Mouse (Mus musculus) midbrain, embryonic 15.5 days (tissue): ENCODE results near the gene Myl4. TPM values are rescaled to one million over a fixed set of nuclear protein-coding genes. Genes with fewer than 3 reads are reported as not detected.

Experiments
- ATAC-seq: fragments of 200-750 bp; cut with Nextera tagmentation; replicated peaks from 2 replicates; pipeline ENCODE4 v1.8.0; 2017; ENCODE audit warnings: moderate TSS enrichment
- H3K27ac ChIP-seq: fragments of 300-500 bp; sonication (generic); 2 replicates; pipeline ENCODE4 v1.5.1; 2015; ENCODE audit warnings: mild to moderate bottlenecking, inconsistent platforms
- H3K27me3 ChIP-seq: fragments of 300-500 bp; sonication (generic); replicated peaks from 2 replicates; pipeline ENCODE4 v1.6.1; 2015; ENCODE audit warnings: inconsistent platforms
- H3K36me3 ChIP-seq: fragments of 300-500 bp; sonication (generic); replicated peaks from 2 replicates; pipeline ENCODE4 v1.6.1; 2015; ENCODE audit warnings: inconsistent platforms
- H3K4me1 ChIP-seq: fragments of 300-500 bp; sonication (generic); 2 replicates; pipeline ENCODE4 v1.6.1; 2015; ENCODE audit warnings: inconsistent platforms
- H3K4me2 ChIP-seq: fragments of 300-500 bp; sonication (generic); 2 replicates; pipeline ENCODE4 v1.6.1; 2015; ENCODE audit warnings: inconsistent platforms, mild to moderate bottlenecking, moderate library complexity
- H3K4me3 ChIP-seq: fragments of 300-500 bp; sonication (generic); 2 replicates; pipeline ENCODE4 v1.5.1; 2015; ENCODE audit warnings: mild to moderate bottlenecking, inconsistent platforms
- H3K9ac ChIP-seq: fragments of 300-500 bp; sonication (generic); 2 replicates; pipeline ENCODE4 v1.6.1; 2015; ENCODE audit warnings: mild to moderate bottlenecking, inconsistent platforms
- H3K9me3 ChIP-seq: fragments of 300-500 bp; sonication (generic); 2 replicates; pipeline ENCODE4 v1.6.1; 2016; ENCODE audit warnings: inconsistent platforms
- WGBS: fragments of 180-500 bp; shearing (Covaris S2); methylation state at CpG from one replicate; pipeline ENCODE4 v1.1.7; 2015; ENCODE audit warnings: mixed read lengths; 5-methylcytosine and 5-hydroxymethylcytosine counted together
- polyA plus RNA-seq: library from polyadenylated mRNA; unstranded; fragments of >200 nt; fragmentation: Nextera tagmentation; extraction: Ambion mirVana; gene quantifications from 2 replicates; pipeline ENCODE4 v1.2.1, GENCODE M21; 2015

Myl4 gene
- polyA plus RNA-seq, 1 experiment from 2014 or later = 2.6 TPM

- no peak overlapping the region for H3K27ac ChIP-seq
- 48% methylated on average over 10 of the region's 10 CpGs for WGBS
- H3K36me3 ChIP-seq = no peaks in the 10 kb centered on the region
- H3K27me3 ChIP-seq = no peaks in the 10 kb centered on the region
- H3K4me1 ChIP-seq = peaks cover under 1% of the 10 kb centered on the region; the same call in 1 of the 2 replicates
- H3K9ac ChIP-seq = no peak overlapping the region
- ATAC-seq = no peak
- H3K9me3 ChIP-seq = no peaks in the 10 kb centered on the region
- H3K4me3 ChIP-seq = no peak overlapping the region
- H3K4me2 ChIP-seq = no peak overlapping the region
Measured at GRCm38 (mm10) chr11:104576772-104577612, 26.5 kb downstream of the Myl4 start.

GRCm38 (mm10) chr11:104578074-104578473, 27.6 kb downstream of the Myl4 start:
- no peak overlapping the region for H3K4me3 ChIP-seq
- no peak overlapping the region for H3K9ac ChIP-seq
- H3K27me3 ChIP-seq = no peaks in the 10 kb centered on the region
- no peak overlapping the region for H3K27ac ChIP-seq
- H3K36me3 ChIP-seq = no peaks in the 10 kb centered on the region
- H3K9me3 ChIP-seq = no peaks in the 10 kb centered on the region
- no peak for ATAC-seq
- no peak overlapping the region for H3K4me2 ChIP-seq
- peaks cover 2% of the 10 kb centered on the region; the same call in 1 of the 2 replicates for H3K4me1 ChIP-seq
- WGBS = 66% methylated on average over 5 of the region's 5 CpGs

- no peak for ATAC-seq
- 92% methylated on average over 9 of the region's 9 CpGs for WGBS
- H3K4me1 ChIP-seq = peaks cover 2% of the 10 kb centered on the region; the same call in 1 of the 2 replicates
Measured at GRCm38 (mm10) chr11:104579084-104579483, 28.6 kb downstream of the Myl4 start.

GRCm38 (mm10) chr11:104579575-104579974, 29.1 kb downstream of the Myl4 start:
- H3K27me3 ChIP-seq = no peaks in the 10 kb centered on the region
- 91% methylated on average over 8 of the region's 8 CpGs for WGBS
- ATAC-seq = no peak
- peaks cover 2% of the 10 kb centered on the region; the same call in 1 of the 2 replicates for H3K4me1 ChIP-seq
- H3K27ac ChIP-seq = no peak overlapping the region
- no peak overlapping the region for H3K9ac ChIP-seq
- no peaks in the 10 kb centered on the region for H3K9me3 ChIP-seq
- H3K4me2 ChIP-seq = no peak overlapping the region
- H3K4me3 ChIP-seq = no peak overlapping the region
- H3K36me3 ChIP-seq = no peaks in the 10 kb centered on the region

More at GRCm38 (mm10) chr11:104579084-104579483, 28.6 kb downstream of the Myl4 start:
- H3K9ac ChIP-seq = no peak overlapping the region
- H3K27me3 ChIP-seq = no peaks in the 10 kb centered on the region
- no peaks in the 10 kb centered on the region for H3K9me3 ChIP-seq
- no peak overlapping the region for H3K27ac ChIP-seq
- H3K4me2 ChIP-seq = no peak overlapping the region
- no peak overlapping the region for H3K4me3 ChIP-seq
- H3K36me3 ChIP-seq = no peaks in the 10 kb centered on the region

- Histone ChIP-seq H3K4me1 (peaks cover 2% of the 10 kb centered on the region; the same call in 1 of the 2 replicates), H3K9me3 (no peaks in the 10 kb centered on the region), H3K4me2 (no peak overlapping the region), H3K27ac (no peak overlapping the region), H3K36me3 (no peaks in the 10 kb centered on the region), H3K4me3 (no peak overlapping the region), H3K27me3 (no peaks in the 10 kb centered on the region), H3K9ac (no peak overlapping the region)
- no peak for ATAC-seq
- 69% methylated on average over 6 of the region's 6 CpGs for WGBS
Measured at GRCm38 (mm10) chr11:104580091-104580490, 29.6 kb downstream of the Myl4 start.

GRCm38 (mm10) chr11:104580606-104581005, 30.1 kb downstream of the Myl4 start:
- Histone ChIP-seq H3K27me3 (no peaks in the 10 kb centered on the region), H3K36me3 (no peaks in the 10 kb centered on the region), H3K4me1 (peaks cover 2% of the 10 kb centered on the region; the same call in 1 of the 2 replicates), H3K4me2 (no peak overlapping the region), H3K9ac (no peak overlapping the region), H3K27ac (no peak overlapping the region), H3K9me3 (no peaks in the 10 kb centered on the region), H3K4me3 (no peak overlapping the region)
- WGBS = 94% methylated on average over 5 of the region's 5 CpGs
- no peak for ATAC-seq

- Histone ChIP-seq H3K9me3 (no peaks in the 10 kb centered on the region), H3K9ac (no peak overlapping the region), H3K4me2 (peak overlapping the region; percentile 30), H3K4me3 (no peak overlapping the region), H3K27me3 (no peaks in the 10 kb centered on the region), H3K4me1 (peaks cover 2% of the 10 kb centered on the region; the same call in 1 of the 2 replicates), H3K36me3 (no peaks in the 10 kb centered on the region), H3K27ac (0 out of 2 replicates have a peak overlapping the region, but pooled peaks have one; percentile 38)
- no peak for ATAC-seq
- 53% methylated on average over 18 of the region's 18 CpGs for WGBS
Measured at GRCm38 (mm10) chr11:104581446-104582307, 31.2 kb downstream of the Myl4 start.

GRCm38 (mm10) chr11:104582308-104582606, 31.8 kb downstream of the Myl4 start:
- Histone ChIP-seq H3K4me3 (no peak overlapping the region), H3K36me3 (no peaks in the 10 kb centered on the region), H3K4me1 (peaks cover 2% of the 10 kb centered on the region; the same call in 1 of the 2 replicates), H3K4me2 (no peak overlapping the region), H3K27ac (no peak overlapping the region), H3K9ac (no peak overlapping the region), H3K9me3 (no peaks in the 10 kb centered on the region), H3K27me3 (no peaks in the 10 kb centered on the region)
- ATAC-seq = no peak
- WGBS = 77% methylated on average over 2 of the region's 2 CpGs

GRCm38 (mm10) chr11:104582630-104583364, 32.3 kb downstream of the Myl4 start:
- 61% methylated on average over 13 of the region's 13 CpGs for WGBS
- Histone ChIP-seq H3K27me3 (no peaks in the 10 kb centered on the region), H3K4me1 (peaks cover 2% of the 10 kb centered on the region; the same call in 1 of the 2 replicates), H3K36me3 (no peaks in the 10 kb centered on the region), H3K9me3 (no peaks in the 10 kb centered on the region), H3K4me2 (no peak overlapping the region), H3K27ac (no peak overlapping the region), H3K4me3 (no peak overlapping the region), H3K9ac (no peak overlapping the region)
- ATAC-seq = no peak

- H3K9ac ChIP-seq = no peak overlapping the region
- H3K36me3 ChIP-seq = no peaks in the 10 kb centered on the region
- no peaks in the 10 kb centered on the region for H3K27me3 ChIP-seq
- H3K4me1 ChIP-seq = peaks cover 2% of the 10 kb centered on the region; the same call in 1 of the 2 replicates
- H3K9me3 ChIP-seq = 0 out of 2 replicates have a peak, but pooled peaks cover 2% of the 10 kb centered on the region
- no peak overlapping the region for H3K4me3 ChIP-seq
- H3K4me2 ChIP-seq = no peak overlapping the region
- 82% methylated on average over 5 of the region's 5 CpGs for WGBS
- H3K27ac ChIP-seq = no peak overlapping the region
- no peak for ATAC-seq
Measured at GRCm38 (mm10) chr11:104585495-104585894, 35.0 kb downstream of the Myl4 start.

- no peak overlapping the region for H3K4me2 ChIP-seq
- no peak for ATAC-seq
- 0 out of 2 replicates have a peak, but pooled peaks cover 2% of the 10 kb centered on the region for H3K9me3 ChIP-seq
- H3K36me3 ChIP-seq = no peaks in the 10 kb centered on the region
- H3K9ac ChIP-seq = no peak overlapping the region
- H3K27ac ChIP-seq = no peak overlapping the region
- H3K27me3 ChIP-seq = no peaks in the 10 kb centered on the region
- no peak overlapping the region for H3K4me3 ChIP-seq
- no peaks in the 10 kb centered on the region for H3K4me1 ChIP-seq
- WGBS = 96% methylated on average over 9 of the region's 9 CpGs
Measured at GRCm38 (mm10) chr11:104587904-104588303, 37.4 kb downstream of the Myl4 start.

- Histone ChIP-seq H3K4me3 (no peak overlapping the region), H3K36me3 (no peaks in the 10 kb centered on the region), H3K9me3 (0 out of 2 replicates have a peak, but pooled peaks cover 2% of the 10 kb centered on the region), H3K27me3 (no peaks in the 10 kb centered on the region), H3K27ac (no peak overlapping the region), H3K4me1 (no peaks in the 10 kb centered on the region), H3K4me2 (no peak overlapping the region), H3K9ac (no peak overlapping the region)
- ATAC-seq = no peak
- 92% methylated on average over 2 of the region's 2 CpGs for WGBS
Measured at GRCm38 (mm10) chr11:104588513-104588912, 38.0 kb downstream of the Myl4 start.
